17 mouse cellular contexts compared by ENCODE assay signal in the genomic region with DNA sequence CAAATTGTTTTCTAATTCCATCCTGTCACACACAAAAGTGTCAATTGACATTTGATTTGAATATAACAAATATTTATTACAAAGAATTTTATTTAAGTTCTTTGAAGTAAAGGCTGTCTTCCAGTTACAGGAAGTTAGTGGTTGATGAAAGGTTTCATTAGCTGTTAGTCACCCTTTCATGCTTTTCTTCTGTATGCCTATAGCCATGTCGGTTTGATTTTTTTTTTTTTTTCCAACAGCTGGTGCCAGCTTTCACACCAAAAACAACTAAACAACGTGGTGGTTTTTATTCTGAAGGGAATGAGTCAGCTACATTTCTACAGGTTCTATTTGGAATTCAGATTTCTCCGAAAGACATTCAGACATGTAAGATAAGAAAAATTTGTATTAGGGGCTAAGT. TPM values are rescaled to one million over a fixed set of nuclear protein-coding genes. Genes with fewer than 3 reads are reported as not detected.
"Had no signal": no experiment of that assay in that cellular context is flagged by ENCODE, and none has a peak within 500 bp of the region (broad histone marks: within the 10 kb centered on the region; RNA-seq: fewer than 3 reads in every experiment).

No protein-coding gene starts in this region.

- DNase-seq: kidney, adult 18-20 months; liver, embryonic 13.5 days; lung, adult 2 months; retina, postnatal 1 day; right cerebral cortex, postnatal 25 days; thymus, adult 18-20 months; thymus, postnatal 36 days had no signal

- ATAC-seq: midbrain, embryonic 15.5 days had no signal

RNA-seq across cellular contexts. Expression of a gene that starts 40.3 kb away (rescaled TPM):
- total RNA-seq: layer of hippocampus, adult 8-10 months; layer of hippocampus, postnatal 14 days; left cerebral cortex, adult 2 months; left cerebral cortex, postnatal 10 days; left cerebral cortex, postnatal 36 days; megakaryocyte, adult 5-6 weeks; neutrophil, adult 5-6 weeks had no signal
- polyA plus RNA-seq: macrophage; midbrain, embryonic 15.5 days; spleen, adult 2 months had no signal
